Mouse (Mus musculus): Measurements from ENCODE around the gene Ppp1r21. TPM values are rescaled to one million over a fixed set of nuclear protein-coding genes. Genes with fewer than 3 reads are reported as not detected.

Gene Ppp1r21
- polyA plus RNA-seq, 1 experiment from 2014 or later = 12.4 TPM

DNA sequence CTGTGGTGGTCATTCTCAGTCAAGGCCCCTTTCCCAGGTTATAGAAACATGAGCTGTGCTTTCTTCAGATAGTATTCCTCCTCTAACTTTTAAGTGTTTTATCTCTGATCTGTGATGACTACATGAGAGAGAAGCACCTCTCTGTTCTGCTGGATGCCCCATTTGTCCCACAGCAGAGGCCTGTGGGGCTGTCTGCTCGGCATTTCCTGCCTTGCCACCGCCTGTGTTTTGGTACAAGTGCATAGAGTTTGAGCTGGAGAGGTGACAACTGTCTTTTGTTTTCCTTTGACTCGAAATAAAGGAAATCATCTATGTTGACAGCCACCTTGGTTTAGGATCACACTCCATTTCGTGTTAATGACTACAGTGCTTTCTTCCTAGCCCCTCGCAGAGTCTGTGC lies 44.9 kb downstream of the Ppp1r21 start:
- no peak overlapping the region for H3K4me3 ChIP-seq
- H3K27ac ChIP-seq (ENCODE audit: poor library complexity, severe bottlenecking) = no peak overlapping the region
- H3K9me3 ChIP-seq (replicated peaks) = no peaks in the 10 kb centered on the region
- H3K4me1 ChIP-seq (replicated peaks) = no peaks in the 10 kb centered on the region
- H3K27me3 ChIP-seq (replicated peaks) = no peaks in the 10 kb centered on the region
- H3K36me3 ChIP-seq = peaks cover 80% of the 10 kb centered on the region
- 53% methylated on average over 5 of the region's 5 CpGs for WGBS
- no peak overlapping the region for H3K4me2 ChIP-seq
- no peak for ATAC-seq (ENCODE audit: insufficient number of reproducible peaks, low FRiP score)
- H3K9ac ChIP-seq = no peak overlapping the region

DNA sequence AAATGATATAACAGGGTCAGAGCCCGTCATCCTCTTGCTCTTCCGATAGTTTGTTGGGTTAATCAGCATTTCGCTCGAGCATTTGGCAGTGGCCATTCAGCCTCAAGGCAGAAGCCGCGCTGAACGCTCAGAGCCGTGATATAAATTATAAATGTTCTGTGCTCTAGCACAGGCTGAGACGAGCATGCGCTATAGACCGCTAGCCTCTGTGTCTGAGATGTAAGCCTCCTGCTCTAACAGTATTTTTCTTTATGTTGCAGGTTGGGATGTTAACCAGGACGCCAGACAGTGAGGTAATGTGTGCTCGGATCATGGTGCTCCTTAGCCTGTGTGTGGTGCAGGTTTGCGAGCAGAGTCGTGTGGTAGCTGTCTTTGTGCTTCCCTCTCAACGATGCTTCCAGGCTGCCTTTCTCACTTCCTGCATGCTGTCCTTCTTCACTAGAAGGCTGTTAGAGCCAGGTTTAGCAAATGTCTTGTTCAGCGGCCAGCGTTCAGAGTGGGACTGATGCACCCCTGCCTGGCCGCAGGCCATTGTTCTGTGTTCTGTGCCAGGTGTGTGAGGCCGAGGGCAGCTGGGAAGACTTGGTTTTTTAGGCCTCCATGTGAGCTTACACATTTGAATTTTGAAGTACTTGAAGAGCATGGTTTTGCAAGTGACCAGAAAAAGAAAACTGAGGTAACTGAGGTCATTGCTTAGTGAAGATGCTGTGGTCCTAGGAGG lies 48.8 kb downstream of the Ppp1r21 start:
- no peaks in the 10 kb centered on the region for H3K4me1 ChIP-seq (replicated peaks)
- H3K9ac ChIP-seq = no peak overlapping the region
- no peaks in the 10 kb centered on the region for H3K27me3 ChIP-seq (replicated peaks)
- H3K9me3 ChIP-seq (replicated peaks) = no peaks in the 10 kb centered on the region
- no peak overlapping the region for H3K27ac ChIP-seq (ENCODE audit: poor library complexity, severe bottlenecking)
- H3K36me3 ChIP-seq = peaks cover 72% of the 10 kb centered on the region
- ATAC-seq (ENCODE audit: insufficient number of reproducible peaks, low FRiP score) = no peak
- no peak overlapping the region for H3K4me3 ChIP-seq
- H3K4me2 ChIP-seq = no peak overlapping the region
- WGBS = 90% methylated on average over 20 of the region's 20 CpGs

DNA sequence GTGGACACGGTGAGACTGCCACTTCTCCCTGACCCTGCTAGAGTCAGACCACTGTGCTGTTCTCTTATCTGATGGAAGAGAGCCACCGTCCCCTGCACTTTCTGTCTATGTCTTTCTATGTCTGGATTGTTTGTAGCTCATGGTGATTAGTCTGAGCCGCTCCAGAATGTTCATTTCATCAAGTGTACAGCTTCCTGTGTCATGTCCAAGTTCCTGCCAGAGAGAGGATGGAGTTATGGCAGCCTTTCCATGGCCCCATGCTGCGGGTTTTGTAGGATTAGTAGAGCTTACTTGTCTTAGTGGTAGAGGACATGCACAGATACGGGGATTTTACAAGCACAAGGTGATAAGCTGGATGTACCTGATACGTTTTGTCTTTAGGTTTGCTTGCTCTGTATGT lies 50.6 kb downstream of the Ppp1r21 start:
- WGBS = 64% methylated on average over 6 of the region's 6 CpGs
- H3K27me3 ChIP-seq (replicated peaks) = no peaks in the 10 kb centered on the region
- H3K4me2 ChIP-seq = no peak overlapping the region
- no peak overlapping the region for H3K4me3 ChIP-seq
- no peak for ATAC-seq (ENCODE audit: insufficient number of reproducible peaks, low FRiP score)
- no peaks in the 10 kb centered on the region for H3K9me3 ChIP-seq (replicated peaks)
- peaks cover 78% of the 10 kb centered on the region for H3K36me3 ChIP-seq
- H3K4me1 ChIP-seq (replicated peaks) = no peaks in the 10 kb centered on the region
- no peak overlapping the region for H3K9ac ChIP-seq
- no peak overlapping the region for H3K27ac ChIP-seq (ENCODE audit: poor library complexity, severe bottlenecking)

DNA sequence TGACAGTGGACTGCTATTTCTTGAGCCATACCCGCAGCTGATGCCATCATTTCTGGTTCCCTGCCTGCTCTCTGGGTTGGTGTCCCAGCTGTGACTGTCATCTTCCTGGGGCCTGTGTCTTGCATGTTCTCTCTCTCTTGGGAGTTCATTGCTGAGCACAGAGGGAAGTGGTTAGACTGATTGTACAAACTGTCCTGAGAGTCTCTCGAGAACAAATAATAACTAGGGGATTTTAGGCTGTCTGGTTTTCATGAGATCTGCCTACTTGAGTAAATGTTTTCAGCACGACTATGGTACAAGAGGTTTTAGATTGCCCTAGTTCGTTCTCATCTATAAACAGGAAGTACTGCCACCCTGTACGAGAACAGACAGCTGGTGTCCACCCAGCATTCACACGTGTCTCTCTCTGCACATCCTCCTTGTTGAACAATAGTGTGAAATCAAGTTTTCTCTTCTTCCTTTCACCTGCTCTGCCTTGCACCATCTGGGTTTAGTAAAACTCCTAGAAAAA lies 51.6 kb downstream of the Ppp1r21 start:
- Histone ChIP-seq H3K27ac (ENCODE audit: poor library complexity, severe bottlenecking) (no peak overlapping the region), H3K4me2 (no peak overlapping the region)
- WGBS = 67% methylated on average over 6 of the region's 6 CpGs

DNA sequence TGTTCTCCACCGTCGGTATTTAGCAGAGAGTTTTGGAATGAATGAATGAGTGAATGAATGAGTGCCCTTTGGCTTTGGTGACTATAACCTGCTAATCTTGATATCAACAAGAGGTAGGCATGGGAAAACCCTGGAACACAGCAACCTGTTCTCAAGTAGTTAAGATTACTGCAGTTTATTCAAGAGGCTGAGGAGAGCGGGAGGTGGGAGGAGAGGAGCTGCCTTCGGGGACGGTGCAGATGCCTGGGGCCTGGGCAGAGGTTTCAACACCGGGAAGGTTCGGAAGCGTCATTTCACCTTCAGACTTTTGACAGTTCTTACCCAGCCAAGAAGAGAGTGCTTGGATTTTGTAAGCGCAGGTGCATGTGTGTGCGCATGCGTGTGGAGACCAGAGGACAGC lies 53.1 kb downstream of the Ppp1r21 start:
- no peak overlapping the region for H3K4me3 ChIP-seq
- 85% methylated on average over 11 of the region's 11 CpGs for WGBS
- no peak overlapping the region for H3K4me2 ChIP-seq
- no peaks in the 10 kb centered on the region for H3K27me3 ChIP-seq (replicated peaks)
- no peaks in the 10 kb centered on the region for H3K9me3 ChIP-seq (replicated peaks)
- H3K9ac ChIP-seq = no peak overlapping the region
- no peaks in the 10 kb centered on the region for H3K4me1 ChIP-seq (replicated peaks)
- ATAC-seq (ENCODE audit: insufficient number of reproducible peaks, low FRiP score) = no peak
- peaks cover 71% of the 10 kb centered on the region for H3K36me3 ChIP-seq
- H3K27ac ChIP-seq (ENCODE audit: poor library complexity, severe bottlenecking) = no peak overlapping the region

More for the DNA sequence above, 51.6 kb downstream of the Ppp1r21 start:
- Histone ChIP-seq H3K36me3 (peaks cover 79% of the 10 kb centered on the region), H3K4me1 (replicated peaks) (no peaks in the 10 kb centered on the region), H3K9ac (no peak overlapping the region), H3K9me3 (replicated peaks) (no peaks in the 10 kb centered on the region), H3K4me3 (no peak overlapping the region), H3K27me3 (replicated peaks) (no peaks in the 10 kb centered on the region)
- no peak for ATAC-seq (ENCODE audit: insufficient number of reproducible peaks, low FRiP score)

DNA sequence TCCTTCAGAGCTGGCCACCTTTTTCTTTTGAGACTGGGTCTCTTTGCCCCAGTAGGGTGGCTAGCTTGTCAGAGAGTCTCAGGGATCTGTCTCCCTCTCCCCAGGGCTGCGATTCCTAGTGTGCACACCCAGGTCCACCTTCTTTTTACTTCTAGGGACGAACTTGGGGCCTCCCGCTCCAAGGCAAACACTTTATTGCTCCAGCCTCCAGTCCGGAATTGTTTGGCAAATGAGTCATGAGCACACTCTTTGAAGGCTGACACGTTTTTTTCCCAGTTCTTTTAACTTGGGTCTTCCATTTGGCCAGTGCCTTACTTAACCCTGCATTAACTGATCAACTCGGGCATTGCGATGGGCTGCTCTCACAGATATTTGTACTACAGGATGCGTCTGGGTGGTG lies 53.5 kb downstream of the Ppp1r21 start:
- H3K9ac ChIP-seq = no peak overlapping the region
- no peak overlapping the region for H3K4me3 ChIP-seq
- no peaks in the 10 kb centered on the region for H3K9me3 ChIP-seq (replicated peaks)
- no peaks in the 10 kb centered on the region for H3K4me1 ChIP-seq (replicated peaks)
- H3K36me3 ChIP-seq = peaks cover 68% of the 10 kb centered on the region
- ATAC-seq (ENCODE audit: insufficient number of reproducible peaks, low FRiP score) = no peak
- H3K27me3 ChIP-seq (replicated peaks) = no peaks in the 10 kb centered on the region
- 82% methylated on average over 8 of the region's 8 CpGs for WGBS
- no peak overlapping the region for H3K4me2 ChIP-seq
- no peak overlapping the region for H3K27ac ChIP-seq (ENCODE audit: poor library complexity, severe bottlenecking)

DNA sequence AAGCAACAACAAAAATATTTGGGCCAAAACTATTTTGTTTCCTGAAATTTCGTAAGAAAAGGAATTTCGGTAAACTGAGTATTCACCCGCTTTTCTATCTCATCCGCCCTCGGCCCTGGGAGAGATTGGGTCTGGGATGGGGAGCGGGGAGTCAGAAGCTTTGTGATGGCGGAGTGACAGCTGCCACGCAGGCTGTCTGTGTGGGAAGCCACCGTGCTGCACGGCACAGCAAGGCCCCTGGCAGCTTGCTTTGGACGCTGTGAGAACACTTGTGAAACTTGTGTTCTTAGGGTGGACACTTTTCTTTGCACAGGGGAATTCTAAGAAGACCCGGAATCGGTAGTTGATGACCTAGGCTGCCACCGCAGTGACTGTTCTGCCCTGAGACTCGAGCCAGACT lies 57.5 kb downstream of the Ppp1r21 start:
- H3K36me3 ChIP-seq = peaks cover 63% of the 10 kb centered on the region
- no peak for ATAC-seq (ENCODE audit: insufficient number of reproducible peaks, low FRiP score)
- 74% methylated on average over 15 of the region's 15 CpGs for WGBS

DNA sequence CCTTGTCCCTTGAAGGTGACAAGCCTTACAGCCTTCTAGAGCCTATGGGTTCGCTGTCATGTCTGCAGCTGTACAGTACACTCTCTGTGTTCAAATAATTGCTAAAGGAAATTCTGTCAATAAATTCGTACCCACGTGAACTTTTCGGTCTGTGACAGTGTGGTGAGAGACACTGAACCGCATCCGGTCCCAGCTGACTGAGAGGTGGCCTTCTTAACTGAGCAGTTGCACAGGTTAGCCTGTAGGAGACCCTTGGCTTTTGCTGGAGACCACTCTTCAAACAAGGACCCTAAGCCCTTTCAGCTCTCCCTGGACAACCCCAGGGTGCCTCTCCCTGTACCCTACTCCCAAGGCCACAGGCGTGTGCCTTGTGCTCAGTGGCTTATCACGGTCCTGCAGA lies 58.3 kb downstream of the Ppp1r21 start:
- WGBS = 89% methylated on average over 8 of the region's 8 CpGs
- no peaks in the 10 kb centered on the region for H3K4me1 ChIP-seq (replicated peaks)
- ATAC-seq (ENCODE audit: insufficient number of reproducible peaks, low FRiP score) = no peak
- peaks cover 56% of the 10 kb centered on the region for H3K36me3 ChIP-seq
- no peak overlapping the region for H3K4me3 ChIP-seq
- no peaks in the 10 kb centered on the region for H3K9me3 ChIP-seq (replicated peaks)
- H3K9ac ChIP-seq = no peak overlapping the region
- H3K27me3 ChIP-seq (replicated peaks) = no peaks in the 10 kb centered on the region
- no peak overlapping the region for H3K27ac ChIP-seq (ENCODE audit: poor library complexity, severe bottlenecking)
- H3K4me2 ChIP-seq = no peak overlapping the region

More for the DNA sequence above, 57.5 kb downstream of the Ppp1r21 start:
- Histone ChIP-seq H3K27ac (ENCODE audit: poor library complexity, severe bottlenecking) (no peak overlapping the region), H3K9me3 (replicated peaks) (no peaks in the 10 kb centered on the region), H3K4me3 (no peak overlapping the region), H3K9ac (no peak overlapping the region), H3K4me2 (no peak overlapping the region), H3K27me3 (replicated peaks) (no peaks in the 10 kb centered on the region), H3K4me1 (replicated peaks) (no peaks in the 10 kb centered on the region)

DNA sequence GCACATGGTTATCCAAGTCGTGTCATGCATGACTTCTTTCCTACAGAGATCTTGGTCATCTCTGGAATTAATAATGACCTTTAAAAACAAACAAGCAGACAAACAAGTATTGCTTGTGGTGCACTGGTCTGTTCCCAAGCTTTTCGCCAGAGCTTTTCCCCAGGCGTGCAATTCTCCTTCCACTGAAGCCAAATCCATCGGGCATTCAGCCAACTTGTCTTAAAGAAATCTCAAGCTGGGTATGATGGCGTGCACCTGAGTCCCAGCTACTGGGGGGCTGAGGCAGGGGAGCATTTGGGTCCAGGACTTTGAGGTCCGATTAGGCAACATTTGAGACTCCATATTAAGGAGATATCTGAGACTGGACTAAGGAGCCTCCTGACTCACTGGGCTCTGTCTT lies 60.3 kb downstream of the Ppp1r21 start:
- no peaks in the 10 kb centered on the region for H3K9me3 ChIP-seq (replicated peaks)
- no peak overlapping the region for H3K4me2 ChIP-seq
- H3K4me3 ChIP-seq = no peak overlapping the region
- H3K36me3 ChIP-seq = peaks cover 36% of the 10 kb centered on the region
- no peak overlapping the region for H3K27ac ChIP-seq (ENCODE audit: poor library complexity, severe bottlenecking)
- H3K27me3 ChIP-seq (replicated peaks) = no peaks in the 10 kb centered on the region
- ATAC-seq (ENCODE audit: insufficient number of reproducible peaks, low FRiP score) = no peak
- WGBS = 86% methylated on average over 6 of the region's 6 CpGs
- no peaks in the 10 kb centered on the region for H3K4me1 ChIP-seq (replicated peaks)
- no peak overlapping the region for H3K9ac ChIP-seq

DNA sequence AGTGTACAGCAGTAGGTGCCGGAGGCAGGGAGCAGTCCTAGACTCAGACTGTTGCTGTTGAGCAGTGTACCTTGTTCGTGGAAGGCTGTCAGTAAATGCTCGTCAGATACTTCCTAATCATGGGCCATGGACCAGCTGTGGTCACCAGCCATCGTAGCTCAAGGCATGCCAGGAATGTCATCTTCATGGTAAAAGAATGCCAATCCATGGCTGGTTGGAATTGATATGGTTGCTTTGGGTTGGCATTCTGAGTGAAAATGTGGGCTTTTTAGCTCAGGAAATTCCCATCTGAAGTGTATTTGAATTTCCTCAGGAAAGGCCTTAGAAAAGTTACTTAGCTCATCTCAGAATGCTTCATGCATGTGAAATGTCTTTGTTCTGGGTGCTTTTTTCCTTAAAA lies 65.2 kb downstream of the Ppp1r21 start:
- Histone ChIP-seq H3K27ac (ENCODE audit: poor library complexity, severe bottlenecking) (no peak overlapping the region), H3K4me3 (no peak overlapping the region), H3K4me2 (no peak overlapping the region), H3K36me3 (peaks cover 5% of the 10 kb centered on the region; the same call in 1 of the 2 replicates), H3K9me3 (replicated peaks) (no peaks in the 10 kb centered on the region), H3K27me3 (replicated peaks) (no peaks in the 10 kb centered on the region), H3K9ac (no peak overlapping the region), H3K4me1 (replicated peaks) (peaks cover 22% of the 10 kb centered on the region)
- no peak for ATAC-seq (ENCODE audit: insufficient number of reproducible peaks, low FRiP score)
- whole genome bisulfite sequencing = 52% methylated on average over 4 of the region's 4 CpGs

DNA sequence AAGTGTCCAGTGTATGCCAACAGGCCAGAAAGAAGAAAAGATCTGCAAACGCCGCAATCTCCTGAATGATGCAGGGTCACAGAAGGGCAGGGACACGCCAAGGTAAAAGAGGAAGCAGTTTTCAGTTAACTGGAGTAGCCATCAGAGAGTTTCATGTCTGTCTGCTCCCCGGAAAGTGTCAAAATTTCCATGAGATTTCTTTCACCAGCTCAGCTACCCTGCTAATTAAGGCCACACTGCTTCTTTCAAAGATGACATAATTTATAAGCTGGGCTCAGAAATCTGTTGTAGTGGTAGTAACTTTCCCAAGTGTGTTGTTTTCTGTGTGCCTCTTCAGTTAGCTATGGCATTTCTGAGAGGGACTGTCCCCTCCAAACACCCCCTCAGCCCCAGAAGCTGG lies 66.2 kb downstream of the Ppp1r21 start:
- peaks cover 5% of the 10 kb centered on the region; the same call in 1 of the 2 replicates for H3K36me3 ChIP-seq
- no peaks in the 10 kb centered on the region for H3K9me3 ChIP-seq (replicated peaks)
- H3K4me2 ChIP-seq = no peak overlapping the region
- no peak overlapping the region for H3K27ac ChIP-seq (ENCODE audit: poor library complexity, severe bottlenecking)
- H3K4me3 ChIP-seq = no peak overlapping the region
- H3K4me1 ChIP-seq (replicated peaks) = peaks cover 29% of the 10 kb centered on the region
- H3K27me3 ChIP-seq (replicated peaks) = no peaks in the 10 kb centered on the region
- WGBS = 68% methylated on average over 4 of the region's 4 CpGs
- H3K9ac ChIP-seq = no peak overlapping the region
- no peak for ATAC-seq (ENCODE audit: insufficient number of reproducible peaks, low FRiP score)
